Mouse (Mus musculus): ENCODE data around the gene Ube2h.

DNA sequence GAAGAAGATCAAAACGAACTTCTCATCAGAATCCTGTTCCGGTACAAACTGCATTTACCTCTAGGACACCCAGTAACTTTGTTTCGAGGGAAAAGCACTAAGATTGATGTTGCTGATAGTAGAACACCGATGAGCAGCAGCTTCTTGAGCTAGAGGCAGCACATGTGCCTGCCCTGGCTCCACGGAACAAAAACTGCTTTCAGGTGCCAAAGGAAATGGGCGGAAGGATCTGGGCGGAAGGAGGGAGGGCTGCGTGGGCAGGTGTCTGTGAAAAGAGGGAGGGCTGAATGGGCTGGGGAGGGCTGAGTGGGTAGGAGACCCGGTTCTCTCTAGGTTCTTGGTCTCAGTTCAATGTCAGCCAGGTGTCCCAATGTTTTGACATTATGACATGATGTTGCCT is 47.0 kb upstream of the Ube2h start:
- no peak for TF ChIP-seq CTCF (IDR thresholded peaks at IDR 0.05; ENCODE audit: extremely low read depth, insufficient read depth, insufficient read length, insufficient replicate concordance)
- no peak for TF ChIP-seq POLR2A (IDR thresholded peaks at IDR 0.05; ENCODE audit: low read depth, low read length)

Data from spleen, adult 2 months (tissue).